Mouse (Mus musculus) lung, postnatal 0 days (tissue): ENCODE results near the gene Nsmce1. TPM values are rescaled to one million over a fixed set of nuclear protein-coding genes. Genes with fewer than 3 reads are reported as not detected.

Experiments used
- ATAC-seq: fragments of 200-750 bp; cut with Nextera tagmentation; 2 replicates; pipeline ENCODE4 v1.8.0; 2017; ENCODE audit warnings: moderate library complexity
- DNase-seq: peaks from one replicate; pipeline ENCODE4 v3.0.0-alpha.2; 2016; ENCODE audit warnings: low spot score
- H3K27ac ChIP-seq: fragments of 300-500 bp; sonication (generic); 2 replicates; pipeline ENCODE4 v1.5.1; 2014; ENCODE audit warnings: antibody characterized with exemption, mild to moderate bottlenecking, low read length, mixed read lengths
- H3K27me3 ChIP-seq: fragments of 300-500 bp; sonication (generic); replicated peaks from 2 replicates; pipeline ENCODE4 v1.6.1; 2014; ENCODE audit warnings: low read length, mixed read lengths; ENCODE audit not compliant: insufficient read depth
- H3K36me3 ChIP-seq: fragments of 300-500 bp; sonication (generic); 2 replicates; pipeline ENCODE4 v1.6.1; 2014; ENCODE audit warnings: low read length, mixed read lengths; ENCODE audit not compliant: insufficient read depth
- H3K4me1 ChIP-seq: fragments of 300-500 bp; sonication (generic); 2 replicates; pipeline ENCODE4 v1.6.1; 2014; ENCODE audit warnings: antibody characterized with exemption, low read depth, low read length, mixed read lengths; ENCODE audit not compliant: insufficient read depth
- H3K4me2 ChIP-seq: fragments of 300-500 bp; sonication (generic); replicated peaks from 2 replicates; pipeline ENCODE4 v1.6.1; 2014; ENCODE audit warnings: low read depth, mild to moderate bottlenecking, low read length, moderate library complexity, mixed read lengths
- H3K4me3 ChIP-seq: fragments of 300-500 bp; sonication (generic); 2 replicates; pipeline ENCODE4 v1.5.1; 2014; ENCODE audit warnings: low read depth, low read length
- H3K9ac ChIP-seq: fragments of 300-500 bp; sonication (generic); replicated peaks from 2 replicates; pipeline ENCODE4 v1.6.1; 2014; ENCODE audit warnings: low read depth, mild to moderate bottlenecking
- H3K9me3 ChIP-seq: fragments of 300-500 bp; sonication (generic); 2 replicates; pipeline ENCODE4 v1.6.1; 2016; ENCODE audit warnings: low read length, mixed read lengths
- CTCF ChIP-seq: IDR thresholded peaks from 2 replicates; pipeline ENCODE4 v1.5.1; 2016; ENCODE audit warnings: antibody characterized with exemption, mild to moderate bottlenecking
- EP300 ChIP-seq: IDR thresholded peaks from 2 replicates; pipeline ENCODE4 v1.6.1; 2016; ENCODE audit warnings: antibody characterized with exemption, mild to moderate bottlenecking, control low read depth
- WGBS: fragments of 180-500 bp; shearing (Covaris S2); extraction: QIAGEN DNeasy Blood & Tissue Kit; methylation state at CpG from one replicate; pipeline ENCODE4 v1.1.7; 2014; 5-methylcytosine and 5-hydroxymethylcytosine counted together
- polyA plus RNA-seq: library from polyadenylated mRNA; unstranded; fragments of >200 nt; fragmentation: Nextera tagmentation; extraction: Ambion mirVana; gene quantifications from 2 replicates; pipeline ENCODE4 v1.2.1, GENCODE M21; 2015

The Nsmce1 gene
- polyA plus RNA-seq, 1 experiment from 2014 or later, result 94.2 TPM

- Histone ChIP-seq H3K4me2 (no peak overlapping the region), H3K4me3 (no peak overlapping the region), H3K9me3 (no peaks in the 10 kb centered on the region), H3K9ac (no peak overlapping the region), H3K4me1 (no peaks in the 10 kb centered on the region), H3K36me3 (no peaks in the 10 kb centered on the region), H3K27me3 (no peaks in the 10 kb centered on the region), H3K27ac (no peak overlapping the region)
- WGBS, result 48% methylated on average over 3 of the region's 3 CpGs
- TF ChIP-seq EP300, result no peak
- TF ChIP-seq CTCF, result no peak
- DNase-seq (no peak), ATAC-seq (no peak)
Observed at GRCm38 (mm10) chr7:125423056-125423455, 68.3 kb downstream of the Nsmce1 start.

- Histone ChIP-seq H3K27ac (no peak overlapping the region), H3K4me3 (no peak overlapping the region), H3K9me3 (no peaks in the 10 kb centered on the region), H3K4me1 (no peaks in the 10 kb centered on the region), H3K36me3 (no peaks in the 10 kb centered on the region), H3K4me2 (no peak overlapping the region), H3K9ac (no peak overlapping the region), H3K27me3 (no peaks in the 10 kb centered on the region)
- TF ChIP-seq CTCF, result no peak
- no peak for TF ChIP-seq EP300
- 54% methylated on average over 2 of the region's 2 CpGs for WGBS
- no peak for DNase-seq
- no peak for ATAC-seq
Observed at GRCm38 (mm10) chr7:125421911-125422310, 69.5 kb downstream of the Nsmce1 start.

- DNase-seq (peak; percentile 34), ATAC-seq (no peak)
- H3K27ac ChIP-seq, result no peak overlapping the region
- no peaks in the 10 kb centered on the region for H3K9me3 ChIP-seq
- TF ChIP-seq CTCF (peak; percentile 79), EP300 (no peak)
- H3K4me1 ChIP-seq, result no peaks in the 10 kb centered on the region
- WGBS, result 74% methylated on average over 2 of the region's 2 CpGs
- no peaks in the 10 kb centered on the region for H3K36me3 ChIP-seq
- H3K27me3 ChIP-seq, result no peaks in the 10 kb centered on the region
- no peak overlapping the region for H3K4me3 ChIP-seq
- no peak overlapping the region for H3K9ac ChIP-seq
- H3K4me2 ChIP-seq, result no peak overlapping the region
Observed at GRCm38 (mm10) chr7:125420190-125420589, 71.2 kb downstream of the Nsmce1 start.

GRCm38 (mm10) chr7:125418413-125418812 is 73.0 kb downstream of the Nsmce1 start:
- Histone ChIP-seq H3K4me1 (no peaks in the 10 kb centered on the region), H3K4me3 (no peak overlapping the region), H3K9ac (no peak overlapping the region), H3K9me3 (no peaks in the 10 kb centered on the region), H3K36me3 (no peaks in the 10 kb centered on the region), H3K4me2 (no peak overlapping the region), H3K27me3 (no peaks in the 10 kb centered on the region), H3K27ac (no peak overlapping the region)
- peak; percentile 51 for DNase-seq
- peak; percentile 58 for ATAC-seq
- 25% methylated on average over 3 of the region's 3 CpGs for WGBS
- no peak for TF ChIP-seq EP300
- no peak for TF ChIP-seq CTCF

Other genes with a start within 250 kb of the Nsmce1 start
- gene Kdm8, start 46.9 kb downstream of the Nsmce1 start, polyA plus RNA-seq, result 4.2 and 5.6 TPM in 2 replicates
- 29.7 and 31.8 TPM in 2 replicates for gene Il4ra, start 60.5 kb upstream of the Nsmce1 start, polyA plus RNA-seq
- gene Il21r, start 111.8 kb upstream of the Nsmce1 start, polyA plus RNA-seq, result 0.38 and 0.65 TPM in 2 replicates
- 13.6 and 16.5 TPM in 2 replicates for gene Gtf3c1, start 216.2 kb upstream of the Nsmce1 start, polyA plus RNA-seq
- 5.3 and 5.8 TPM in 2 replicates for gene D430042O09Rik, start 216.3 kb upstream of the Nsmce1 start, polyA plus RNA-seq